Mouse (Mus musculus) midbrain, embryonic 16.5 days (tissue): ENCODE measurements at regions not wholly inside any gene's neighbourhood (a gene's known extent, or its start where the extent isn't known, plus 50 kb on each side); places are given as distances from the start of the nearest gene placed in this dataset.

Source experiments
- ATAC-seq: fragments of 200-750 bp; cut with Nextera tagmentation; 2 replicates; pipeline ENCODE4 v1.8.0; 2017; ENCODE audit warnings: moderate TSS enrichment
- H3K27ac ChIP-seq: fragments of 300-500 bp; sonication (generic); 2 replicates; pipeline ENCODE4 v1.5.1; 2014; ENCODE audit warnings: mild to moderate bottlenecking, low read length, mixed read lengths
- H3K27me3 ChIP-seq: fragments of 300-500 bp; sonication (generic); 2 replicates; pipeline ENCODE4 v1.6.1; 2014; ENCODE audit warnings: low read depth, low read length, mixed read lengths; ENCODE audit not compliant: control insufficient read depth, insufficient read depth
- H3K36me3 ChIP-seq: fragments of 300-500 bp; sonication (generic); 2 replicates; pipeline ENCODE4 v1.6.1; 2014; ENCODE audit warnings: mild to moderate bottlenecking, low read length, moderate library complexity, mixed read lengths; ENCODE audit not compliant: control insufficient read depth, insufficient read depth
- H3K4me1 ChIP-seq: fragments of 300-500 bp; sonication (generic); 2 replicates; pipeline ENCODE4 v1.6.1; 2014; ENCODE audit warnings: mild to moderate bottlenecking, low read length, mixed read lengths; ENCODE audit not compliant: control insufficient read depth, insufficient read depth
- H3K4me2 ChIP-seq: fragments of 300-500 bp; sonication (generic); 2 replicates; pipeline ENCODE4 v1.6.1; 2014; ENCODE audit warnings: mild to moderate bottlenecking, low read length, mixed read lengths
- H3K4me3 ChIP-seq: fragments of 300-500 bp; sonication (generic); 2 replicates; pipeline ENCODE4 v1.5.1; 2014; ENCODE audit warnings: low read depth, mild to moderate bottlenecking, low read length, moderate library complexity, mixed read lengths
- H3K9ac ChIP-seq: fragments of 300-500 bp; sonication (generic); 2 replicates; pipeline ENCODE4 v1.6.1; 2014; ENCODE audit warnings: low read depth, low read length, mixed read lengths
- H3K9me3 ChIP-seq: fragments of 300-500 bp; sonication (generic); replicated peaks from 2 replicates; pipeline ENCODE4 v1.6.1; 2014; ENCODE audit warnings: mild to moderate bottlenecking, low read length, mixed read lengths; ENCODE audit not compliant: control insufficient read depth, poor library complexity, severe bottlenecking
- WGBS: fragments of 180-500 bp; shearing (Covaris S2); extraction: QIAGEN DNeasy Blood & Tissue Kit; methylation state at CpG from one replicate; pipeline ENCODE4 v1.1.7; 2014; 5-methylcytosine and 5-hydroxymethylcytosine counted together

DNA sequence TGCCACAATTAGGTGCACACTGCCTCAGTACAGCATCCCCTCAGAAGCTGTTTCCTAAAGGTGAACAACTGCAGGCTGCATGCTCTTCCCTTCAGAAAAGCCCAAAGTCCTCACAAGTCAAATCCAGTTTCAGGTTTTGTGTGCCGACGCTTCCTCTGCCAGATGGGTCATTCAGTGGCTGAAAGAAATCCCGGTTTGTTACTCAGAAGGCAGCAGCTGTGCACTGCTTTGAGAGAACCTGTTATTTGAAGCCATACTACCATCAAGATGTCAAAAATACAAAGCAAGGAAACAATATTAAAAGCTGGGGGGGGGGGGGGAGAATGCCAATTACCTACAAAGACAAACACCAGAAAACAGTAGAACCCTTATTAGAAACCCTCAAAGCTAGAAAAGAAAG is 678.7 kb downstream of the Utrn start:
- no peak overlapping the region for H3K4me3 ChIP-seq
- no peaks in the 10 kb centered on the region for H3K9me3 ChIP-seq
- WGBS: 35% methylated on average over 3 of the region's 3 CpGs
- no peaks in the 10 kb centered on the region for H3K27me3 ChIP-seq
- H3K4me1 ChIP-seq: 0 out of 2 replicates have a peak, but pooled peaks cover 2% of the 10 kb centered on the region
- H3K27ac ChIP-seq: no peak overlapping the region
- no peak overlapping the region for H3K9ac ChIP-seq
- no peak overlapping the region for H3K4me2 ChIP-seq
- no peak for ATAC-seq
- H3K36me3 ChIP-seq: no peaks in the 10 kb centered on the region

DNA sequence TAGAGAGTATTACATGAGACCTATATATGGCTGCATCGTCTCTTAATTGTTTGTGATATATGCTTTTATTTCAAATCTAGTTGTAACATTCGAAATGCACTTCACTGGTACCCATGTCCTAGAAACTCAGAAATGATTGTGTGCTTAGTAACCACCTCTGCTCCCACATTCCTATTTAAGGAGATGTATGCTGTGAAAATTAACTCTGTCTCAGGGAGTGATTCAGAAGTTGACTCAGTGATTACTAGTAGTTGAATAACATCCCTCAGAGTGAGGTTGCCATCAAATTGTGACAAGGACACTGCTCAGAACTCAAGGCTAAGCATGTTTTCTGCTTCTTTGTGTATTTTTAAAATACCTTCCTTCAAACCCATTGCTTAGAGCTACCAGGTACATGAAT is 661.9 kb downstream of the Utrn start:
- no peak for ATAC-seq
- WGBS: 84% methylated on average over 2 of the region's 2 CpGs
- H3K4me3 ChIP-seq: no peak overlapping the region
- H3K9ac ChIP-seq: no peak overlapping the region
- no peaks in the 10 kb centered on the region for H3K9me3 ChIP-seq
- no peak overlapping the region for H3K4me2 ChIP-seq
- H3K4me1 ChIP-seq: no peaks in the 10 kb centered on the region
- no peaks in the 10 kb centered on the region for H3K36me3 ChIP-seq
- no peak overlapping the region for H3K27ac ChIP-seq
- no peaks in the 10 kb centered on the region for H3K27me3 ChIP-seq

- no peaks in the 10 kb centered on the region for H3K36me3 ChIP-seq
- ATAC-seq: no peak
- no peaks in the 10 kb centered on the region for H3K9me3 ChIP-seq
- no peaks in the 10 kb centered on the region for H3K4me1 ChIP-seq
- no peak overlapping the region for H3K4me3 ChIP-seq
- no peak overlapping the region for H3K27ac ChIP-seq
- no peak overlapping the region for H3K9ac ChIP-seq
- no peaks in the 10 kb centered on the region for H3K27me3 ChIP-seq
- H3K4me2 ChIP-seq: no peak overlapping the region
- 26% methylated on average over 2 of the region's 2 CpGs for WGBS
Measured at GRCm38 (mm10) chr10:12210181-12210580, 659.0 kb downstream of the Utrn start.

DNA sequence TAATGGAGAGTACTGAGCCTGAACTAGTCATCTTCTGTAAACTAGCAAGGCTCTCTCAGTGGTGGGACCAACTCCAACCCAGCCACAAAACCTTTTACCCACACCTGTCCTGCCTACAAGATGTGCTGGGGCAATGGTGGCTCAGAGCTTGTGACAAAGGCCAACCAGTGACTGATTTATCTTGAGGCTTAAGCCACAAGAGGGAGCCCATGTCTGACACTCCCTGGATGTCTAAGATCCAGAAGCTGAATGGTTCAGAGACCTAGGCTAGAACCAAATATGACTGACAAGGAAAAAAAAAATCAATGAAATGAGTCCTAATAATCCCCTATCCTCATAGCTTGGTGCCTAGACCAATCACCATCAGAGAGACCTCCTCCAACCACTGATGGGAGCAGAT is 650.3 kb downstream of the Utrn start:
- Histone ChIP-seq H3K9me3 (no peaks in the 10 kb centered on the region), H3K4me2 (no peak overlapping the region), H3K4me3 (no peak overlapping the region), H3K27me3 (no peaks in the 10 kb centered on the region), H3K27ac (no peak overlapping the region), H3K9ac (no peak overlapping the region), H3K36me3 (no peaks in the 10 kb centered on the region), H3K4me1 (no peaks in the 10 kb centered on the region)
- ATAC-seq: no peak

DNA sequence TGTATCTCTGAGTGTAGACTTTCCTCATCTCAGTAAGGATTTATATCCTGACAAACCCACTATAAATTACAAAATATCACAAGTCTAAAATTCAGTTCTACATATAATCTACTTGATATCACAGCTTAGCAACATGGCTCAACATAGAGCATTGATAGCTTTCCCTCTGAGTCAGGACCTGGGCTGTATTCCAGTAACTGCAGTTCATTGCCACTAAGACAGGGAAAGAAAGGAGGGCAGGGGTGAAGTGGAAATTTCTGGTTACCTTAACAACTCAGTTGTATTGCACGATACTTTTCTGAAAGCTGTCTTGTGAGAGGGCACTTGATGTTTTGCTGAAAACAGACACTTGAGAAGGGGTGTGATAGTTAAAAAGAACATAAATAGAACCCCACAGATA is 635.0 kb downstream of the Utrn start:
- no peaks in the 10 kb centered on the region for H3K36me3 ChIP-seq
- 82% methylated on average over 1 of the region's 1 CpGs for WGBS

DNA sequence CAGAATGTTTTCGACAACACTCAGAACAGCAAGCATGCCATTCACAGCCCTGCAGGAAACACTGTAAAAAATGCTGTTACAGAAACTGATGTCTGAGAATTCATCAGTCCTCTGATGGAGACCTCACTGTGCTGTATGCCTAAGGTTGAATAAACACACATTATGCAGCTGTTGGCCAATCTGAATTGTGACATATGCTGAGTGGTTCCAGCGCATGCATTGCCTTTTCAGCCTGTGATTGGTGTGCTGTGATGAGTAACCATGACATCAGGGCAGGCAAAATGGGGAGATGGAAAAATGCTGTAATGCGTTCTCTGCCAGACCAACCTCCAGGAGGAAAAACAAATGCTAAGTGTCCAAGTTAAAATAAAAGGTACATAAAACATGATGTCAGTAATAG is 620.3 kb downstream of the Utrn start:
- H3K4me1 ChIP-seq: 0 out of 2 replicates have a peak, but pooled peaks cover 2% of the 10 kb centered on the region
- no peak for ATAC-seq
- H3K36me3 ChIP-seq: no peaks in the 10 kb centered on the region
- H3K4me3 ChIP-seq: no peak overlapping the region
- H3K4me2 ChIP-seq: no peak overlapping the region
- no peaks in the 10 kb centered on the region for H3K27me3 ChIP-seq
- 76% methylated on average over 3 of the region's 3 CpGs for WGBS
- no peak overlapping the region for H3K9ac ChIP-seq
- no peaks in the 10 kb centered on the region for H3K9me3 ChIP-seq
- H3K27ac ChIP-seq: no peak overlapping the region

More for the DNA sequence above, 635.0 kb downstream of the Utrn start:
- Histone ChIP-seq H3K9ac (no peak overlapping the region), H3K4me3 (no peak overlapping the region), H3K27me3 (no peaks in the 10 kb centered on the region), H3K4me2 (no peak overlapping the region), H3K9me3 (no peaks in the 10 kb centered on the region), H3K27ac (no peak overlapping the region), H3K4me1 (no peaks in the 10 kb centered on the region)
- no peak for ATAC-seq

GRCm38 (mm10) chr10:12253274-12253673 is 615.9 kb downstream of the Utrn start:
- Histone ChIP-seq H3K27me3 (no peaks in the 10 kb centered on the region), H3K4me1 (0 out of 2 replicates have a peak, but pooled peaks cover 2% of the 10 kb centered on the region), H3K4me2 (no peak overlapping the region), H3K36me3 (no peaks in the 10 kb centered on the region), H3K27ac (no peak overlapping the region), H3K9ac (no peak overlapping the region), H3K9me3 (no peaks in the 10 kb centered on the region), H3K4me3 (no peak overlapping the region)
- no peak for ATAC-seq
- 89% methylated on average over 3 of the region's 3 CpGs for WGBS

- WGBS: 88% methylated on average over 3 of the region's 3 CpGs
- Histone ChIP-seq H3K9ac (no peak overlapping the region), H3K9me3 (no peaks in the 10 kb centered on the region), H3K36me3 (no peaks in the 10 kb centered on the region), H3K27ac (no peak overlapping the region), H3K27me3 (no peaks in the 10 kb centered on the region), H3K4me2 (no peak overlapping the region), H3K4me3 (no peak overlapping the region), H3K4me1 (no peaks in the 10 kb centered on the region)
- ATAC-seq: no peak
Measured at GRCm38 (mm10) chr10:12285679-12286078, 583.5 kb downstream of the Utrn start.

GRCm38 (mm10) chr10:12298887-12299286 is 570.3 kb downstream of the Utrn start:
- Histone ChIP-seq H3K9ac (no peak overlapping the region), H3K4me1 (no peaks in the 10 kb centered on the region), H3K9me3 (no peaks in the 10 kb centered on the region), H3K27me3 (no peaks in the 10 kb centered on the region), H3K4me2 (no peak overlapping the region), H3K36me3 (no peaks in the 10 kb centered on the region), H3K4me3 (no peak overlapping the region), H3K27ac (no peak overlapping the region)
- ATAC-seq: no peak
- 79% methylated on average over 2 of the region's 2 CpGs for WGBS

DNA sequence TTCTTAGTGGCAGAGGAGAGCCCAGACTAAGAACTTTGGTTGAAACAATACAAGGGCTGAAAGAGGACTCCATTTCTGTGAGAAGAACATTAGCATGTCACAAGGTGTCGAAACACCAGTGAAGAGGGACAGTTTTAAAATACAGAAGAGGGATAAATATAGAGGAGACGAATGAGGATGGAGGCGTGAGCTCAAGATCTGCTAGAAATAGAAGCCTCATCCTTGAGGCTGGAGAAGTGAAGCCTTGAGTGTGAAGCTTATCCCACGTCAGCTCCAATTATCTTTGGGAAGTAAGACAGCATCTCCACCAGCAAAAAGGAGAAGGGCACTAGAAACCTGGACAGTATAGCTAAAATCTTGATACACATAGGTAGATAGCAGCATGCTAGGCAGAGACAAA is 566.8 kb downstream of the Utrn start:
- ATAC-seq: no peak
- Histone ChIP-seq H3K4me3 (no peak overlapping the region), H3K9ac (no peak overlapping the region), H3K27me3 (no peaks in the 10 kb centered on the region), H3K27ac (no peak overlapping the region), H3K36me3 (no peaks in the 10 kb centered on the region), H3K4me1 (no peaks in the 10 kb centered on the region), H3K4me2 (no peak overlapping the region), H3K9me3 (no peaks in the 10 kb centered on the region)
- WGBS: 90% methylated on average over 4 of the region's 4 CpGs
